Mouse (Mus musculus) heart, embryonic 12.5 days (tissue): ENCODE results near the gene Asic4. TPM values are rescaled to one million over a fixed set of nuclear protein-coding genes. Genes with fewer than 3 reads are reported as not detected.

Experiments used
- ATAC-seq: fragments of 200-750 bp; cut with Nextera tagmentation; 2 replicates; pipeline ENCODE4 v1.8.0; 2017; ENCODE audit warnings: moderate TSS enrichment, moderate library complexity; ENCODE audit not compliant: insufficient number of reproducible peaks, low FRiP score
- H3K27ac ChIP-seq: fragments of 300-500 bp; sonication (generic); 2 replicates; pipeline ENCODE4 v1.5.1; 2016; ENCODE audit warnings: mild to moderate bottlenecking, moderate library complexity; ENCODE audit not compliant: poor library complexity, severe bottlenecking
- H3K27me3 ChIP-seq: fragments of 300-500 bp; sonication (generic); replicated peaks from 2 replicates; pipeline ENCODE4 v1.6.1; 2016; ENCODE audit warnings: mild to moderate bottlenecking, moderate library complexity
- H3K36me3 ChIP-seq: fragments of 300-500 bp; sonication (generic); 2 replicates; pipeline ENCODE4 v1.6.1; 2016; ENCODE audit warnings: mild to moderate bottlenecking, moderate library complexity
- H3K4me1 ChIP-seq: fragments of 300-500 bp; sonication (generic); replicated peaks from 2 replicates; pipeline ENCODE4 v1.6.1; 2016; ENCODE audit warnings: mild to moderate bottlenecking
- H3K4me2 ChIP-seq: fragments of 300-500 bp; sonication (generic); 2 replicates; pipeline ENCODE4 v1.6.1; 2016; ENCODE audit warnings: mild to moderate bottlenecking, moderate library complexity
- H3K4me3 ChIP-seq: fragments of 300-500 bp; sonication (generic); 2 replicates; pipeline ENCODE4 v1.5.1; 2016; ENCODE audit warnings: mild to moderate bottlenecking
- H3K9ac ChIP-seq: fragments of 300-500 bp; sonication (generic); 2 replicates; pipeline ENCODE4 v1.6.1; 2016; ENCODE audit warnings: mild to moderate bottlenecking, moderate library complexity
- H3K9me3 ChIP-seq: fragments of 300-500 bp; sonication (generic); replicated peaks from 2 replicates; pipeline ENCODE4 v1.6.1; 2016; ENCODE audit warnings: mild to moderate bottlenecking, moderate library complexity
- WGBS: fragments of 180-500 bp; shearing (Covaris S2); methylation state at CpG from one replicate; pipeline ENCODE4 v1.1.7; 2016; 5-methylcytosine and 5-hydroxymethylcytosine counted together
- polyA plus RNA-seq: library from polyadenylated mRNA; unstranded; fragments of >200 nt; fragmentation: Nextera tagmentation; extraction: Ambion mirVana; gene quantifications from 2 replicates; pipeline ENCODE4 v1.2.1, GENCODE M21; 2016

Gene Asic4
- polyA plus RNA-seq, 1 experiment from 2014 or later, result 0.33 TPM

DNA sequence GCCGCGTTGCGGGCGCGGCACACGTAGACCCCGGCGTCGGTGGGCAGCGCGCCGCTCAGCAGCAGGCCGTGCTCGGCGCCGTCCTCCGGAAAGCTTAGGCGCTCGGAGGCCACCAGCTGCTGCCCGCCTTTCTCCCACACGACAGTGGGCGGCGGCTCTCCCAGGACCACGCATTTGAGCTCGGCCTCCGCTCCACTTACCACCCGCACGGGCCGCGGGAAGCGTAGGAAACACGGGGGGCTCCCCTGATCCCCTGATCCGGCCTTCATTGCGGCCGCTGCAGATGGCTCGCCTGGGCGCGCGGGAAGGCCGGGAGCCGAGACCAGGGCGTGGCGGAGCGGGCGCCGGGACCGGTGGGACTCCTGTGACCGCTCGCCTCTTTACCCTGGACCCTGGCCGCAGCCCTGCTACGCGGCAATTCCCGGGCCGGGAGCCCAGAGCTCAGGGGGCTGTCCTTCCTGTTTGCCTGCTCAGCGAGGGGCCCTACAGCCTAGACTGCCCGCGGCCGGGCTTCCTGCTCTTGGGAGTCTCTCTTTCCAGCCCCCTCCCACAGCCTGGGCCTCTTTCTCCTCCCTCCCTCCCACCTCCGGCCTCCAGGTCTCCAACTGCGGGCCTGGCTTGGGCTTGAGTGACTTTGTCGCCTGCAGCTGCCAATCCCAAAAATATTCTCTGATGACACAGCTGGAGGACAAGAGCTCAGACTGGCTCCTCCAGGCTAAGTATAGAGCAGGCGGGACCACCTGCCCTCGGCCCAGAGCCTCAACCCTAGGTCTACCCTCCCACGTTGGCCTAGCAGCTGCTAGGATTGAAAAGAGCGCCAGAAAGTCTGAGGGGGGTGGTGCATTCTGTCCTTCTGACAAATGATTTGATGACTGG is 56.0 kb downstream of the Asic4 start, which contains the start of gene Obsl1:
TSS of gene Obsl1 (minus strand) at position 497 of the 876 bp plus-strand sequence.
- Histone ChIP-seq H3K4me1 (peaks cover 60% of the 10 kb centered on the region), H3K4me2 (peak within 1 kb of the TSS; percentile 87), H3K4me3 (peak within 1 kb of the TSS; percentile 73), H3K27ac (peak within 1 kb of the TSS; percentile 99), H3K36me3 (peaks cover 31% of the 10 kb centered on the region), H3K27me3 (no peaks in the 10 kb centered on the region), H3K9ac (peak within 1 kb of the TSS; percentile 96), H3K9me3 (no peaks in the 10 kb centered on the region)
- under 1% methylated on average over 65 of the region's 65 CpGs for WGBS
- ATAC-seq, result peak; percentile 90

- WGBS, result 24% methylated on average over 10 of the region's 10 CpGs
- Histone ChIP-seq H3K4me3 (peak within 1 kb of the TSS; percentile 73), H3K36me3 (peaks cover 23% of the 10 kb centered on the region), H3K4me2 (peak within 1 kb of the TSS; percentile 87), H3K27ac (peak within 1 kb of the TSS; percentile 99), H3K4me1 (peaks cover 69% of the 10 kb centered on the region), H3K27me3 (no peaks in the 10 kb centered on the region), H3K9ac (peak within 1 kb of the TSS; percentile 96), H3K9me3 (no peaks in the 10 kb centered on the region)
- no peak for ATAC-seq
Measured at GRCm38 (mm10) chr1:75507006-75507405, 56.8 kb downstream of the Asic4 start, which contains the start of gene Inha. TSS of gene Inha (plus strand) at chr1:75507077.

- WGBS, result 40% methylated on average over 20 of the region's 20 CpGs
- Histone ChIP-seq H3K27me3 (no peaks in the 10 kb centered on the region), H3K27ac (peak overlapping the region; percentile 99), H3K4me3 (no peak overlapping the region), H3K9me3 (no peaks in the 10 kb centered on the region), H3K4me1 (peaks cover 62% of the 10 kb centered on the region), H3K36me3 (peaks cover 1% of the 10 kb centered on the region; the same call in 1 of the 2 replicates), H3K4me2 (no peak overlapping the region; the same call in 1 of the 2 replicates), H3K9ac (no peak overlapping the region)
- no peak for ATAC-seq
Measured at GRCm38 (mm10) chr1:75509586-75509985, 59.4 kb downstream of the Asic4 start.

GRCm38 (mm10) chr1:75510154-75510553 is 59.9 kb downstream of the Asic4 start:
- H3K4me2 ChIP-seq, result peak overlapping the region; percentile 7; the same call in 1 of the 2 replicates
- peak overlapping the region; percentile 99 for H3K27ac ChIP-seq
- no peaks in the 10 kb centered on the region for H3K27me3 ChIP-seq
- no peak overlapping the region for H3K4me3 ChIP-seq
- H3K4me1 ChIP-seq, result peaks cover 65% of the 10 kb centered on the region
- 46% methylated on average over 5 of the region's 5 CpGs for WGBS
- ATAC-seq, result no peak
- H3K36me3 ChIP-seq, result no peaks in the 10 kb centered on the region
- no peak overlapping the region for H3K9ac ChIP-seq
- no peaks in the 10 kb centered on the region for H3K9me3 ChIP-seq

DNA sequence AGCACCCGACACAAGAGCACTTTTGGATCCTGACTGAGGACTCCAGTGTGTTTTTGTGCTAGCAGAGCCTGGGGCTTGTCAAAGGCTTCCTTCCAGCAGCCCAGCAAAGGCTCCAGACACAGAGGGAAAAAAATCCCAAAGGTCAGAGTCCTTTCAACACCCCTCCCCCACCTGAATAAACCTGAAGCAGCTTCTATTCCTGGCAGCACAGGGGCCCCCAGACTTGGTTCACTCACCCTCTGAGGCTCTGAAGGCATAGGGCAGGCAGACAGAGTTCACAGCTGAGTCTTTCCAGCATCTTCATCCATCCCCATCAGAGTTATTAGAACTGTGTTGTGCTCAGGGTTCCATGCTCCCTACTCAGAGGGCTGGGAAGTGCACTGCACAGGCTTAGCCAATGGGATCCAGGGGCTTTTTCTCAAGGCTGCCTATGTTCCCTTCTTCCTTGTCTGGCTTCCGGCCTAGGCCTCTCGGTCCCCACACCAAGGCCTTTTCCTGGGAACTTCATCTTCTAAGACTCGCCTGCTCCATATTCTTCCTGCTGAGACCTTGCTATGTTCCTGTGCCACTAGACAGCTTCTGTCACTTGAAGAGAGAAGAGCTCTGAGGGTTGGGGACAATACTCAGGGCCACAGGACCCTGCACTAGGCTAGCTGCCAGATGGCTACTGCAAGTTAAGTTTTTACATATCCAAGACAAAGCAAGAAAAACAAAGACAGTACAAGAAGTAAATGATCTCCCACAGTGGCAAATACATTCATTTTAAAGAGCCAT is 61.4 kb downstream of the Asic4 start:
- peak; percentile 18; the same call in 1 of the 2 replicates for ATAC-seq
- no peaks in the 10 kb centered on the region for H3K9me3 ChIP-seq
- WGBS, result 20% methylated on average over 4 of the region's 4 CpGs
- no peak overlapping the region for H3K4me3 ChIP-seq
- peak overlapping the region; percentile 31; the same call in 1 of the 2 replicates for H3K4me2 ChIP-seq
- 0 out of 2 replicates have a peak overlapping the region, but pooled peaks have one; percentile 51 for H3K9ac ChIP-seq
- H3K27me3 ChIP-seq, result no peaks in the 10 kb centered on the region
- H3K27ac ChIP-seq, result peak overlapping the region; percentile 99
- no peaks in the 10 kb centered on the region for H3K36me3 ChIP-seq
- peaks cover 72% of the 10 kb centered on the region for H3K4me1 ChIP-seq

GRCm38 (mm10) chr1:75512550-75512949 is 62.3 kb downstream of the Asic4 start:
- Histone ChIP-seq H3K36me3 (no peaks in the 10 kb centered on the region), H3K4me2 (no peak overlapping the region), H3K4me3 (no peak overlapping the region), H3K27ac (peak overlapping the region; percentile 99), H3K9ac (no peak overlapping the region), H3K27me3 (no peaks in the 10 kb centered on the region), H3K4me1 (peaks cover 72% of the 10 kb centered on the region), H3K9me3 (no peaks in the 10 kb centered on the region)
- 85% methylated on average over 3 of the region's 3 CpGs for WGBS
- ATAC-seq, result no peak

GRCm38 (mm10) chr1:75516703-75517380 is 66.6 kb downstream of the Asic4 start:
- Histone ChIP-seq H3K27ac (peak overlapping the region; percentile 41; the same call in 1 of the 2 replicates), H3K4me2 (no peak overlapping the region), H3K36me3 (no peaks in the 10 kb centered on the region), H3K9ac (peak overlapping the region; percentile 16; the same call in 1 of the 2 replicates), H3K4me3 (no peak overlapping the region), H3K9me3 (no peaks in the 10 kb centered on the region), H3K4me1 (peaks cover 66% of the 10 kb centered on the region), H3K27me3 (no peaks in the 10 kb centered on the region)
- no peak for ATAC-seq
- WGBS, result 49% methylated on average over 15 of the region's 15 CpGs

GRCm38 (mm10) chr1:75517984-75518383 is 67.7 kb downstream of the Asic4 start:
- no peak overlapping the region for H3K4me2 ChIP-seq
- no peak for ATAC-seq

GRCm38 (mm10) chr1:75518427-75518826 is 68.2 kb downstream of the Asic4 start:
- Histone ChIP-seq H3K36me3 (no peaks in the 10 kb centered on the region), H3K4me1 (peaks cover 54% of the 10 kb centered on the region), H3K9ac (no peak overlapping the region), H3K4me2 (no peak overlapping the region), H3K27ac (no peak overlapping the region), H3K9me3 (no peaks in the 10 kb centered on the region), H3K4me3 (no peak overlapping the region), H3K27me3 (no peaks in the 10 kb centered on the region)
- no peak for ATAC-seq
- WGBS, result 95% methylated on average over 4 of the region's 4 CpGs

More at GRCm38 (mm10) chr1:75517984-75518383, 67.7 kb downstream of the Asic4 start:
- H3K36me3 ChIP-seq, result no peaks in the 10 kb centered on the region
- no peak overlapping the region for H3K4me3 ChIP-seq
- H3K27ac ChIP-seq, result no peak overlapping the region
- H3K27me3 ChIP-seq, result no peaks in the 10 kb centered on the region
- no peaks in the 10 kb centered on the region for H3K9me3 ChIP-seq
- H3K9ac ChIP-seq, result no peak overlapping the region
- 70% methylated on average over 3 of the region's 4 CpGs for WGBS
- peaks cover 58% of the 10 kb centered on the region for H3K4me1 ChIP-seq

DNA sequence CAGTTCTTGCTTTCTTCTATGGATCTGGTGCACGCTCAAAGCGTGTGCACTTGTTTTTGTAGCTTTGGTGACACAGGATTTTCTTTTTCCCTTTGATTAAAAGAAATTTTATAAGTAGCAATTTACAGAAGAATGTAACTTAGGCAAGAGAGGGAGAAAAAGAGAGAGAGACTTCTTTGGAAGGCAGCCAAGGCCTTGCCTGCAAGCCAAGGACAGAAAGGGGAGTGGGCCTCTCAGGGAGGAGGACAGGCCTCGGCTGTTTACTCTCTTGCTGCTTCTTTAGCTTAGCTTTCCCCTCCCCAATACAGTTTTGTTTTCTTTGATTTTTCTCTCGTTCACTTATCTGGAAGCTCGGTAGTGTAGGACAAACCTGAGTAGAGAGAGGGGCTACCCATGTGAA is 69.3 kb downstream of the Asic4 start:
- no peaks in the 10 kb centered on the region for H3K27me3 ChIP-seq
- no peak overlapping the region for H3K4me3 ChIP-seq
- H3K36me3 ChIP-seq, result no peaks in the 10 kb centered on the region
- H3K4me1 ChIP-seq, result peaks cover 54% of the 10 kb centered on the region
- H3K9me3 ChIP-seq, result no peaks in the 10 kb centered on the region
- H3K4me2 ChIP-seq, result no peak overlapping the region
- WGBS, result 52% methylated on average over 5 of the region's 5 CpGs
- ATAC-seq, result no peak
- 0 out of 2 replicates have a peak overlapping the region, but pooled peaks have one; percentile 14 for H3K9ac ChIP-seq
- H3K27ac ChIP-seq, result peak overlapping the region; percentile 97
